Mouse (Mus musculus): ENCODE measurements around the gene Ltbp1.

DNA sequence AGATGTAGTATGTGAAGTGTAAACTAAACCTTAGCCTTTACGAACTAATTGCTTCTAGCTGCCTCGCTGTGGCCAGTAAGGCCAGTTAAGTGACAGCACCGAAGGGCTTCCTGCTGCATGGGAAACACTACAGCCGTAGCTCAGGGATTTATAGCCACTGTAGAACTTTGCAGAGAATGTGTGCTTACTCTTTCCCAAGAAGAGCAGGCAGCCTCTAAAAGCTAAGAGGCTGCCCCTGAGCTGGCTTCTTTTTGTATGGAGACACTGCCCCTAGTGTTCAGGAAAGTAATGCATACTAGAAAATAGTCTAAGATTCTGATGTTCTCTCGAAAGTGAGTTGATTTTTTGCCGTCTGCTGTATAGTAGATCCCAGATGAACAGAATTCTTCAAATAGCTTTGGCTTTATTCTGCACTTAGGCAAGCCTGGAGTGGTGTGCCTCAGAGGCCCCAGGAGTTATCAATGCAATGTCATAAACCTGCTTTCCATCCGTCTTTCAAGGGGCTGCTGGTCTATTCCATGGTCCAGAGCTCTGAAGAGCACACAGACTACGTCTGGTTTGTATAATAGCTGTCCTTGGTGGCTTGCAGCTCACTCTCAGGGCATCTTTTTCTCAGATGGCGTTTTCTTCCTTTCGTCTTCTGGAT, 82.1 kb downstream of the Ltbp1 start:
- no peak for TF ChIP-seq EP300 (IDR thresholded peaks at IDR 0.05; ENCODE audit: insufficient read depth, low read depth, low read length)
- no peak; the same call in 1 of the 2 replicates for TF ChIP-seq CTCF (IDR thresholded peaks at IDR 0.05)
